Mouse (Mus musculus): ENCODE measurements at regions not wholly inside any gene's neighbourhood (a gene's known extent, or its start where the extent isn't known, plus 50 kb on each side); places are given as distances from the start of the nearest gene placed in this dataset.
A peak's percentile ranks its signal among the peaks of the same experiment; 100 is the strongest.

DNA sequence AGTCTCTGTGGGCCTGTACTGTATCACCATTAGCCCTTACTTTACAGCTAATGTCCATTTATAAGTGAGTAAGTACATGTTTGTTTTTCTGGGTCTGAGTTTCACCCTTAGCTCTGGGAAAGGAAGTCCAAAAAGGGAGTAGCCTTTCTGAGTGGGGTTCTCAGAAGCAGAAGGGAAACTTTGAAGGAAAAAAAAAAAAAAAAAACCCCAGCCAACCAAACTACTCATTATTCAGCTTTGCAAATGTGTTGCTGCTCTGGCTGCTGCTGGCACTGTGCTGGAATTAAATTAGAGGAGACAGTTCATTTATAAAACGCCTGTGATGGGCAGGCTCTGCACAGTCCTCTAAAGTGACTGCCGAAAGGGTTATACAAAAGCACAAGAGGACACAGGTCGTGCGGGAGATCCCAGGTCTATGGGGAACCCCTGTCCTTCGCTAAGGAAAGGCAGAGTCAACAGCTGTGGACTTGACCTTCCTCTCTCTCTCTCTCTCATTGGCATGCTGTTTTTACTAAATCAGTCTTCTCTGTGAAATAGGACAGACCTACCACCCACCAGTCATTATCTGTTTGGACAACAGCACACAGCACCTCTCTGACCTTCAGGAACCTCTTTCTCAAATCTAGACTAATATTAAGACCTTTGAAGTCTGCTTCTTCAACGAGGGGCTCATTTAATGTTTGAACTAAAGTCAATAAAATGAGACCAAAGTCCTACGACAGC is 165.4 kb downstream of the Cd47 start:
- Histone ChIP-seq H3K36me3 (ENCODE audit: insufficient read depth, low read length) (no peaks in the 10 kb centered on the region), H3K4me1 (ENCODE audit: insufficient read depth, low read depth, low read length) (peaks cover 12% of the 10 kb centered on the region; the same call in 1 of the 2 replicates), H3K4me3 (ENCODE audit: low read depth, low read length) (no peak overlapping the region), H3K9me3 (ENCODE audit: low read length) (no peaks in the 10 kb centered on the region), H3K4me2 (replicated peaks; ENCODE audit: low read depth, low read length) (no peak overlapping the region), H3K27me3 (replicated peaks; ENCODE audit: insufficient read depth, low read length) (no peaks in the 10 kb centered on the region), H3K9ac (replicated peaks; ENCODE audit: low read depth) (no peak overlapping the region), H3K27ac (ENCODE audit: low read length) (peak overlapping the region; percentile 16)
- TF ChIP-seq CTCF (IDR thresholded peaks at IDR 0.05) = no peak
- peak; percentile 15; the same call in 1 of the 2 replicates for TF ChIP-seq EP300 (IDR thresholded peaks at IDR 0.05)
- 24% methylated on average over 7 of the region's 7 CpGs for WGBS
- ATAC-seq (peak; percentile 40), DNase-seq (ENCODE audit: low spot score) (peak; percentile 69)

- H3K4me3 ChIP-seq (ENCODE audit: low read depth, low read length) = no peak overlapping the region
- H3K9ac ChIP-seq (replicated peaks; ENCODE audit: low read depth) = no peak overlapping the region
- H3K9me3 ChIP-seq (ENCODE audit: low read length) = no peaks in the 10 kb centered on the region
- H3K4me2 ChIP-seq (replicated peaks; ENCODE audit: low read depth, low read length) = no peak overlapping the region
- H3K27ac ChIP-seq (ENCODE audit: low read length) = peak overlapping the region; percentile 11; the same call in 1 of the 2 replicates
- H3K36me3 ChIP-seq (ENCODE audit: insufficient read depth, low read length) = no peaks in the 10 kb centered on the region
- H3K4me1 ChIP-seq (ENCODE audit: insufficient read depth, low read depth, low read length) = peaks cover 12% of the 10 kb centered on the region; the same call in 1 of the 2 replicates
- no peak for TF ChIP-seq EP300 (IDR thresholded peaks at IDR 0.05)
- no peak for TF ChIP-seq CTCF (IDR thresholded peaks at IDR 0.05)
- WGBS = 45% methylated on average over 2 of the region's 2 CpGs
- no peak for DNase-seq (ENCODE audit: low spot score)
- no peak for ATAC-seq
- H3K27me3 ChIP-seq (replicated peaks; ENCODE audit: insufficient read depth, low read length) = no peaks in the 10 kb centered on the region
These were observed 165.9 kb downstream of the Cd47 start for GRCm38 (mm10) chr16:49966251-49966588.

DNA sequence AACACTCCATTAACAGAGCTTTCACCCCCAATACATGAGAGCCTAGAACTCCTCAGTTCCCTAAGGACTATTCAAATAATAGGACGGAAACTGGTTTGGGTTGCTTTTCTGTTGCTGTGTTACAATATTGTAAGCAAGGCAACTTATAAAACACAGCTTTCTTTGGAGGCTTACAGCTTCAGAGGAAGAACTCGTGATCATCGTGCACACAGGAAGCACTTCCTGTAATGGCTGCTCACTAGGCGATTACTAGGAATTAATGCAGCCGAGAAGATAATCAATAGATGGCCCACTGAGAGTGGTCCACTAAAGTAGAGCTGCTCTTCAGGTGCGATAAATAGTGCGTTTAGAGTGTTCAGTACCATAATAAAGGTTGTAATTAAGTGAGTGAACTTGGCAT is 166.8 kb downstream of the Cd47 start:
- Histone ChIP-seq H3K27ac (ENCODE audit: low read length) (peak overlapping the region; percentile 22; the same call in 1 of the 2 replicates), H3K27me3 (replicated peaks; ENCODE audit: insufficient read depth, low read length) (no peaks in the 10 kb centered on the region), H3K4me1 (ENCODE audit: insufficient read depth, low read depth, low read length) (peaks cover 12% of the 10 kb centered on the region; the same call in 1 of the 2 replicates), H3K36me3 (ENCODE audit: insufficient read depth, low read length) (no peaks in the 10 kb centered on the region), H3K9ac (replicated peaks; ENCODE audit: low read depth) (no peak overlapping the region), H3K4me3 (ENCODE audit: low read depth, low read length) (no peak overlapping the region), H3K9me3 (ENCODE audit: low read length) (no peaks in the 10 kb centered on the region), H3K4me2 (replicated peaks; ENCODE audit: low read depth, low read length) (no peak overlapping the region)
- no peak for ATAC-seq
- TF ChIP-seq CTCF (IDR thresholded peaks at IDR 0.05) (no peak), EP300 (IDR thresholded peaks at IDR 0.05) (no peak)
- DNase-seq (ENCODE audit: low spot score) = no peak
- 77% methylated on average over 7 of the region's 7 CpGs for WGBS

DNA sequence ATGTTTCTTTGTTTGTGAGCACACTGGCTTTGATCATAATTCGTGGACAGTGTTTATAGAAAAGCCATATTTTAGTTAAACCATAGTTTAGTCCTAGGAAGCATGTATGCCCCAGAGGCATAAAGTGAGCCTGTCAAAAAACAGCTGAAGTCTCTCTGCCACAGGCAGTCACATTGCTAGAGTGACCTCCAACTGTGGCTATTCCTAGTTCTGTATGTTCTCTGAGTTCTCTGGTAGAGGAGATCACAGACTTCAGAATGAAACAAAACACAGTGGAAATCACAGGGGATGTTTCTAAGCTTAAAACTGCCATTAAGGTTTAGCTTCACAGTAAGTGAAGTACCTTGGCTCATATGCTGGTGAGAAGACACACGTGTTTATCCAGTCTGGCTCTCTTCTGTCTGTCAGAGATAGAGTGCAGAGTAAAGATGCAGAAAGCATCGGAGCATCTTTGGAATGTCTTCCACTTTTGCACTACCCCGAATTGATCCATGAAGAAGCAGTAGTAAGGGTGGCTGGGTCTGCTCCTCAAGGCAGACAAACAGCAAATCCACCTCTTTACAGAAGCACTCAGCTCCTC is 168.0 kb downstream of the Cd47 start:
- Histone ChIP-seq H3K9me3 (ENCODE audit: low read length) (no peaks in the 10 kb centered on the region), H3K4me1 (ENCODE audit: insufficient read depth, low read depth, low read length) (peaks cover 12% of the 10 kb centered on the region; the same call in 1 of the 2 replicates), H3K4me3 (ENCODE audit: low read depth, low read length) (no peak overlapping the region), H3K27ac (ENCODE audit: low read length) (peak overlapping the region; percentile 79), H3K27me3 (replicated peaks; ENCODE audit: insufficient read depth, low read length) (no peaks in the 10 kb centered on the region), H3K36me3 (ENCODE audit: insufficient read depth, low read length) (no peaks in the 10 kb centered on the region), H3K9ac (replicated peaks; ENCODE audit: low read depth) (no peak overlapping the region), H3K4me2 (replicated peaks; ENCODE audit: low read depth, low read length) (no peak overlapping the region)
- TF ChIP-seq CTCF (IDR thresholded peaks at IDR 0.05) (no peak), EP300 (IDR thresholded peaks at IDR 0.05) (no peak; the same call in 1 of the 2 replicates)
- ATAC-seq = peak; percentile 79
- WGBS = 43% methylated on average over 4 of the region's 4 CpGs
- DNase-seq (ENCODE audit: low spot score) = peak; percentile 76

GRCm38 (mm10) chr16:49969035-49969434 is 168.7 kb downstream of the Cd47 start:
- TF ChIP-seq EP300 (IDR thresholded peaks at IDR 0.05) = no peak
- no peak for TF ChIP-seq CTCF (IDR thresholded peaks at IDR 0.05)
- Histone ChIP-seq H3K9me3 (ENCODE audit: low read length) (no peaks in the 10 kb centered on the region), H3K27ac (ENCODE audit: low read length) (peak overlapping the region; percentile 79), H3K27me3 (replicated peaks; ENCODE audit: insufficient read depth, low read length) (no peaks in the 10 kb centered on the region), H3K36me3 (ENCODE audit: insufficient read depth, low read length) (no peaks in the 10 kb centered on the region), H3K4me3 (ENCODE audit: low read depth, low read length) (no peak overlapping the region), H3K4me1 (ENCODE audit: insufficient read depth, low read depth, low read length) (peaks cover 12% of the 10 kb centered on the region; the same call in 1 of the 2 replicates), H3K9ac (replicated peaks; ENCODE audit: low read depth) (no peak overlapping the region), H3K4me2 (replicated peaks; ENCODE audit: low read depth, low read length) (no peak overlapping the region)
- ATAC-seq (no peak), DNase-seq (ENCODE audit: low spot score) (peak; percentile 13)
- 84% methylated on average over 4 of the region's 4 CpGs for WGBS

DNA sequence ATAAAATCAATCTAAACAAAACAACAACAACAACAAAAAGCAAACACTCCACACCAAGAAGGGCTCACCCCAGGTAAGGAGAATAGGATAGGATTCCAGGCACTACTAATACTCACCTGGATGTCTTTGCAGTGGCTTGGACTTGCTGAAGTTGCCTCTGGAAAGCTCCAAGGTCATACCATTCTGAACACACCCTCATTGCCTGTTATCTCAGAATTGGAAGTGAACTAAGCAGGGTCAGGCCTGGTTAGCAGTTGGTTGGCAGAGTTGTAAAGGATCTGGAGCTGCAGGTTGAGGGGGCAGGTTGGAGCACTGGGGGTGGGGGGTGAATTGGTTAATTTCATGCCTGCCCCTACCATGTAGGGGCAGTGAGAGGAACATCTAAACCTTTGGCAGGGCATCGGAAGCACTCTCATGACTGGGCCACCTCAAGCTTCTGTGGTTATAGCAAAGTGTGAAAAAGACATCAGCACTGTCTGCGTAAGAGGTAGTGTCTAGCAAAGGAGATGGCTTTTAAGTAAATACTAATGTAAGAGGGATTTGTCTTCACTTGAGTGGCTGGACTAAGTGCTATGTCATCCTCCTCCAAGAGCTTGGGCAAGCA is 169.5 kb downstream of the Cd47 start:
- no peak overlapping the region for H3K4me3 ChIP-seq (ENCODE audit: low read depth, low read length)
- no peak overlapping the region for H3K4me2 ChIP-seq (replicated peaks; ENCODE audit: low read depth, low read length)
- 0 out of 2 replicates have a peak overlapping the region, but pooled peaks have one; percentile 79 for H3K27ac ChIP-seq (ENCODE audit: low read length)
- no peaks in the 10 kb centered on the region for H3K9me3 ChIP-seq (ENCODE audit: low read length)
- no peaks in the 10 kb centered on the region for H3K36me3 ChIP-seq (ENCODE audit: insufficient read depth, low read length)
- ATAC-seq (no peak), DNase-seq (ENCODE audit: low spot score) (no peak)
- no peak overlapping the region for H3K9ac ChIP-seq (replicated peaks; ENCODE audit: low read depth)
- peaks cover 11% of the 10 kb centered on the region; the same call in 1 of the 2 replicates for H3K4me1 ChIP-seq (ENCODE audit: insufficient read depth, low read depth, low read length)
- TF ChIP-seq EP300 (IDR thresholded peaks at IDR 0.05) (no peak), CTCF (IDR thresholded peaks at IDR 0.05) (no peak)
- no peaks in the 10 kb centered on the region for H3K27me3 ChIP-seq (replicated peaks; ENCODE audit: insufficient read depth, low read length)
- 86% methylated on average over 2 of the region's 2 CpGs for WGBS
